Mouse (Mus musculus) heart, postnatal 0 days (tissue): ENCODE results near the gene Akr1b10.

Experiments used
- CTCF ChIP-seq: IDR thresholded peaks from 2 replicates; pipeline ENCODE4 v1.5.1; 2016; ENCODE audit warnings: antibody characterized with exemption, control low read depth, low read depth
- EP300 ChIP-seq: IDR thresholded peaks from 2 replicates; pipeline ENCODE4 v1.6.1; 2016; ENCODE audit warnings: antibody characterized with exemption, low read depth

DNA sequence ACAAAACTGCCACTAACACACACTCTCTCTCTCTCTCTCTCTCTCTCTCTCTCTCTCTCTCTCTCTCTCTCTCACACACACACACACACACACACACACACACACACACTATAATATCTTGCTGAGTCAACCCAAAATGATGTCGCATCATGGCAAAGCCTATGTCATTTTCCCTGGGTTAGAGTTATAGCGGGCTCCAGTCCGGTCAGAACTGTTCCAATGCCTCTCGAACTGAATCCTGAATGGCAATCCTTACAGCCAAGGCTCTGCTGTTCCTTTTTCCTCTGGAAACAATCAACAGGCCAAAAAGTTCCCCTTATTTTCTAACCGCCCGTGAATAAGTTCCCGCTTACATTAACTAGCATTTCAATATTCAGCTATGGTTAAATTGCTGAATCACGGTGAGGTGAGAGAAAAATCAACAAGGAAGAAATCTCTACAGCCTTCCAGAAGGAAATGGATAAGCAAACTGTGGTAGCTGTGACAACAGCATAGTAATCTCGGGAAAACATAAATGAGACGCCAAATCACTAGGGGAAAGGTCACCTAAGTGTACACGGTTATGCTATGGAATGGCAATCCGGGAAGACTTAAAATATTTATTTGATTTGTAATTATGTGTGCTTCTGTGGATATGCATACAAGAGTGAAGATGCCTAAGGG is 33.9 kb upstream of the Akr1b10 start:
- TF ChIP-seq CTCF (no peak), EP300 (no peak)
